Mouse (Mus musculus) right cerebral cortex, postnatal 36 days (tissue): ENCODE measurements at regions not wholly inside any gene's neighbourhood (a gene's known extent, or its start where the extent isn't known, plus 50 kb on each side); places are given as distances from the start of the nearest gene placed in this dataset.

Source experiments
- DNase-seq, 2 experiments: peaks; one replicate each; pipeline ENCODE4 v3.0.0; 2022; ENCODE audit warnings: low spot score in 2 of 2, mixed read lengths in 1 of 2

- no peak for DNase-seq
Observed at GRCm38 (mm10) chr7:115290801-115291417, 547.4 kb downstream of the Insc start.

DNA sequence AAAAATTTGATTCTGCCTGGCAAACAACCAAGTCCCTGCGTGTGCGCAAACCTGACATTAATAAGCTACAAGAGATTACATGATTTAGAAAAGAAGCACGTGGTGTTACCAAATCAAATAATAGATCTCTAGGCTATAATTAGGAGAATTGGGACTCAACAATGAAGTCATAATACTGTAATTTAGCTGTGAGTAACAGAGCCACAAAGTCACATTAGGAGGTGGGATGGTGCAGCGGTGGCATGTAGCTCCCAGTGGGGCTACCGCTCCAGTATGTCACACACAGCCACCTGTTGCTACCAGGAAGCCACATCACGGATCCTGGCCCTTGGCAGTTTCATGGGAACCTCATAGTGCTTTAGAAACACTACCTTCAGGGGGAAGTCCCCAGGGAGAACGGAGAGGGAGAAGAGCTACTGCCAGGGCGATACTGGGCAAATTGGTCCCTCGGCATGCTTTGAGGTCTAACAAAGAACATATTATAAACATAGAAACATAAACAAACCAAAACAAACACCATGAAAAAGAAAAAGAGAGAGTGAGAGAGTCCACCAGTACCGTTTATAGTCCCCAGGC is 551.2 kb downstream of the Insc start:
- no peak for DNase-seq

DNA sequence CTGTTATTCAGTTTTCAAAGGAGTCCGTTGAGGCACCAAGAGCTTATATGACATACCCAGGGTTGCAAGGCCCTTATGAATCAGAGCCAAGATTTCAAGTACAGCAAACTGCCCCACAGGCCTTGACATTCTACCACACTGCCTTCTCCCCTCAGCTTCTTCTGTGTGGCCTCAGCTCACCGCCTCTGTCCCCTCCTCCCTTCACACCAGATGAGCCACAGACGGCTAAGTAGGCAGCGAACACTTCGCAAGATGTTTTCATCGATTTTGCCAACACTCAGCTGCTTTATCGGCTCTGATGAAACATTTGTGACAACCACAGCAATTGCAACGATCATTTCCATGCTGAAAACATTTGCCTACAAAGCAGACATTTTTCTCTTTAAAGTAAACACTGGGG is 556.7 kb downstream of the Insc start:
- no peak for DNase-seq

- DNase-seq, result no peak
Observed at GRCm38 (mm10) chr7:115308377-115308776, 564.9 kb downstream of the Insc start.

DNA sequence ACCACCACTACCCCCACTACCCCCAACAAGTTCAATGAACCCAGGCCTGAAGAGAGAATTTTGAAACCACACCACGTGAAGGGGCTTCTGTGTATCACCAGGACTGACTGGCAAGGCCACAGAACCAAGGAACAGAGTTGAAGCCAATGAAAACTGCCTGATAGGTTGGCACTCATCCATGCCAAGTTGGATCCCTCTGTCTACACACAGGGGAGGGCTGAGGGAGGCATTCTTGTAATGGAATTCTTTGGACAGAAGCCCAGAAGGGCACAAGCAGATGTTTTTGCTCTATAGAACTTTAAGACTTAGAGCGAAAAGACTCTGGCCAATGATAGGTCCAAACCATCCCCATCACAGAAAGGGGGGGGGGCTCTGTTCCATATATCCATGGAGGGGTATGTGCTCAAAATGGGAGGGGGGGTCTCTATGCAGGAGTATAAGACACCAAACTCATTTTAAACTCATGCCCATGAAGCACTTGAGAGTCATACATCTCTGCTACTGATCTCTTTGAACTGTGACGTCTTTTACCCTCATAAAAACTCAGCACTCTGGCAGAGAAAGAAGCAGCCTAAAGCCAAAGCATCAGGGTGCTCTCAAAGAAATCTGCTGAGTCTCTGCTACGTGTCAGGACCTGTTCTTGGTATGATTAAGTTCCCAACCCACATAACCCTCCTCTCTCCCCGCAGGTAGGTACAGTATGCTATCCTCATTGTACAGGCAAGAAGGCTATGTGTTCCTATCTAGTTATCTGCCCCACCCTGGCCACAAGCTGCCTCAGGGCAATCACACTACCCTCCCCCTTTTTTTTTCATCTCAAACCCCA is 567.1 kb downstream of the Insc start:
- no peak for DNase-seq

GRCm38 (mm10) chr7:115319504-115319903 is 576.0 kb downstream of the Insc start:
- no peak for DNase-seq

DNA sequence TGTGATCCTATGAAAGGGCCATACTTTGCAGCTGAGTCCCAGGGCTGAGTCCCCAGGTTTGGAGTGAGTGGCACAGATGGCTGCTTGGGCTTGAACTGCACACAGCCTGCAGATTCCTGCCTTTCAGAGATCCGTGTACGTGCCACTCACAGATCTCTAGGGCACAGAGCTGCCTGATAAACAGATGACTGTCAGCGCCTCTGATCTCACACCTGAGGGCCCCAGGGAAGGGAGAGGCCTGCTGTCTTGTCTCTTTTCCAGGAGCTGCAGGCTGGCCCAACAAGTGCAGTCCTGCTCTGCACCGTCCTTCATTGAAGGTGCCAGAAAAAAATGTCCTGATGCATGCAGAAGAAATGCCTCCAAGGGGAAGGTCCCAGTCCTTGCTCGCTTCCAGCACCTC is 579.5 kb downstream of the Insc start:
- no peak for DNase-seq

DNA sequence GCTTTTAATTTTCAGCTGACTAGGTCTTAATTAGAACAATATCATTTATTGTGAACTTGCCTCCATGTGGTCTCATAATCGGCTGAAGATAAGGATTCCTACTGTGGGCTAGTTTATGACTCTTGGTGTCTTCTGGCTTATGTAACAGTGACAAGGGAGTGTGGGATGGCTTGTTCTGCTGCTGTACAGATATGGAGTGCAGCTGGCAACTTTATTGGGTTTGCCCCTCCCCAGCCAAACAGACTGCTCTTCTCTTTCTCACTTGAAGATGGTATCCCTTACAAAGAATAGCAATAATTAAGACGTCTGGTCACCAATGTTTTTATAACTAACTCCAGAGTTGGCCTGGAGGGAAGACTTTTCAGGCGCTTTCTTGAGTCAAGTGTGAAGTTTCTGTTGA is 584.8 kb downstream of the Insc start:
- no peak for DNase-seq

DNA sequence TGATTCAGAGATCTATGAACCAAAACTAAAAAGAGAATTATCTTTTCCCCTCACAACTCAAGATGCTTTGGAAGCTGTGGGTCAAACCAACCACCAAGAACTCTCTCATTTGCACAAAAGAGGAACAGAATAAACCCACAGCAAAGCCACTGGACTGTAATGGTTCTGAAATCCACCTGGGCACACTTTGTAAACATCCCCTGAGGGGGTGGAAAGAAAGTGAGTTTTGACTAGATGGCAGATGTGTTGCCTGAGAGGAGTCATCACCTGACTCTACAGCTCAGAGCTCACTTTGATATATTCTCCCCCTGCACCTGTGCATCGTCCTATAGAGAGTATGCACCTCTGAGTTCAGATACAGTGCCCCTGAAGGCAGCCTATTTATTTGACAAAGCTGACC is 588.2 kb downstream of the Insc start:
- DNase-seq, result no peak

GRCm38 (mm10) chr7:115333046-115333577 is 589.6 kb downstream of the Insc start:
- DNase-seq, result no peak

GRCm38 (mm10) chr7:115335051-115335450 is 591.6 kb downstream of the Insc start:
- DNase-seq, result no peak

- no peak for DNase-seq
Observed at GRCm38 (mm10) chr7:115340155-115340554, 596.7 kb downstream of the Insc start.

DNA sequence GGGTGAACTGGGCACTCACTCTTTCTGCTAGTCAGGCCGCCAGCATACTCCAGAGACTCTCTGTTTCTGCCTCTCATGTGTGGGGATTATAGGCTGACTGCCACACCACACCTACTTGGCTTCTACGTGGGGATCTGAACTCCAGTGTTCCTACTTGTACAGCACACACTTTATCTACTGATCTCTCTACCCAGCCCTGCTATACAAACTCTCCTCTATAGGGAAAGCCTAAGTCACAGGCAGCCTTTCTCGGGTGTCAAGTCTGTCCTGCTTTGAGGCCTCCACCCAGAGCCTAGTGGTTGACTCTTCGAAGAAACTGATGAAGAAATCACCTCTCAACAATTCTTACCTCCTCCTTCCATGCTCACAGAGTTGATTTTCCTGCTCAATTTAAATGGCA is 597.5 kb downstream of the Insc start:
- DNase-seq, result no peak

- no peak for DNase-seq
Observed at GRCm38 (mm10) chr7:115345749-115346148, 602.3 kb downstream of the Insc start.

GRCm38 (mm10) chr7:115358711-115359110 is 615.2 kb downstream of the Insc start:
- DNase-seq, result no peak

DNA sequence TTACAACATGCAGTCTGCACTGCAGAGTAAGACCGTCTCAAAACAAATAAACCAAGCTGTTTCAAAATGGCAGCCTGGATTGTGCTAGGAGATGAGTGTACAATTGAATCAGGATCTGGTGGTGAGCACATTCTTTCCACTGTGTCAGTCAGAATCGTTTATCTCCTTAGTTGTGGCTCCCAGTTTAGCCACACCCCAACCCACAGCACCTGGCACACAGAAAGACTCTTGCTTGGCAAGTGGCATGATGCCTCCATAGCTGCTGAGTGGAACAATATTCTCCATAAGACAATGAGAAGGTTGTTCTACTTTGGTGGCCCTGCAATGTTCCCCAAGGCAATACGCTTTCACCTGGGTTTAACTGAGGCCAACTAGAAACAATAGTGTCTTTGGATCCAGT is 616.6 kb downstream of the Insc start:
- DNase-seq, result no peak

DNA sequence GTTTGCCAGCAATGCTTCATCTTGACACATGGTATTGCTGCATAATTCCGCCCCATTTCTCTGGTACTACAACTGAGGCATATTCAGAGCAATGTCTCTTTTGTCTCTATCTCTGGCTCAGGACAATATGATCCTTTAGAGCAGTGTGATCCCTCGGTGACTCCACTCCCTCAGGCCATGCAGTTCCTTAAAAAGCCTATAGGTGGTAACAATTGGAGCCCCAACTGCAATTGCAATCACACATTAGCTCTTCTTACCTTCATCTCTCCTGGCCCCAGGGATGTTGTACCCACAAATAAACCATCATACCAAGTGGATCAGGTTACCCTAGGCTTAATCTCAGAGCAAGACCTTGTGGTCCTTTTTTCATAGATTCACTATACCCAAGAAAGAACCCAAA is 618.6 kb downstream of the Insc start:
- no peak for DNase-seq

DNA sequence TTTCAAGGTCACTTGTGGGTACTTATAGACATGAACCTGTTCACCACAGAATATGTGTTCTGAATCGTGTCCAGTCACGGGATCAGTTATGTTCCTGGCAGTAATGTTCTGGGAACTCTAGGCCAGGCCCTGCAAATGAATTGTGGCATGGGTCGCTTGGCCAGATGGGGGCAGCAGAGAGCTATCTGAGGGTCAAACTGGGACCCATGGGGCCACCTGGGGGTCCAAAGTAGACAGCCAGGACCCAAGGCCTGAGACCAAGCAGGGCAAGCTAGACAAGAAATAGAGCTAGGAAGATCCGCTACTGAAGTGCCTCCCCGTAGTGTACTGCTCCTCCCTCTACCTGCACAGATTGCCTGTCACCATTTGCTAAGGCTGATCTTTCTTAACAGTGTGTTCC is 623.4 kb downstream of the Insc start:
- DNase-seq, result peak in 1 of 2 experiments; percentile 18

DNA sequence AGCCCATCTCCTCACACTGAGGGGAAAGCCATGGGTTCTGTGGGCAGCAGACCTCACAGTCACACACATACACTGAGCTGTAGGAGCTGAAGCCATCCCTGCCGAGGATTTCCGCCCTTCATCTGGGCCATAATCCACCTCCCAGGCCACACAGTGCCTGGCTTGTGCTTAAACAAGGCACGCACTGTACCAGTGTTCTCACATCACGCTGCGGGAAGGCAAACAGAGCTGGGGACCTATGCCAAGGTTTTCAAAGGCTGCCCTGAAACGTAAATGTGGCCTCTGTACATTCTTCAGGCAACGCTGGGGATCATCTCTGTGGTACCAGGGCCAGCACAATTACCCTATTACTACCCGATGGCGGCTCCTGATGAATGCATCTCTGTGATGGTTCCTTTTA is 627.6 kb downstream of the Insc start:
- no peak for DNase-seq

- no peak for DNase-seq
Observed at GRCm38 (mm10) chr7:115372921-115373320, 629.4 kb downstream of the Insc start.

DNA sequence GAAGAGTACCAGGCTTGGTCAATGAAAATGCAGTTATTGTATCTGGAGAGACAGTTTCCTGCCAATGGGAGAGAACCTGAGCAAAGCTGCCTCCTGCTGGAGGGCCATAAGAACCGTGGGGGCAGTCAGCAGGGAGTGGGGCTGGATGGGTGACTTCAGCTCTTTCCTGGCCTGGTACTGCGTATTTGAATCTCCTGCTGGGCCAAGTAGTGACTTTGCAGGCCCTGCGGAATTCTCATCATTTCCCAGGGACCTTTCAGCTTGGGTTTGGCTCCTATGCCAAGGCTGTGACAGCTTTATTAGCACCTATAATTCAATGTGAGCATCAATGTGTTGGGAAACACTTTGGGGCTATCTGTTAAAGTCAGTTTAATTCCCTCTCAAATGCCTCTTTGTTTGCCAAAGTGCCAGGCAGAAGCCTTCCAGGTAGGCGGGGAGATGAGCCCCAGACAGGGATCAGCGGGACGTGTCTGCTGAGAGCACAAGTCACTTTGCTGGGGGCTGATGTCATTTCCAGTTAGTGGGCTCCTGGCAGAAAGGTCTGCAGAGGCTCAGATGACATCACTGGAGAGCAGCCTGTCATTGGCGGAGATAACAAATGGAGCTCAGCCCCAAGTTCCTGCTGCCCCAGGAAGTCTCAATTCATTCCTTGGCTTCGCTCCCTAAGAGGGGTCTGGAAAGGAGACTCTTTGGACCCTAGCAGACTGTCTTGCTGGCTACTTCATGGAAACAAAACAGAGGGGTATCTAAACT is 630.5 kb downstream of the Insc start:
- DNase-seq, result no peak

DNA sequence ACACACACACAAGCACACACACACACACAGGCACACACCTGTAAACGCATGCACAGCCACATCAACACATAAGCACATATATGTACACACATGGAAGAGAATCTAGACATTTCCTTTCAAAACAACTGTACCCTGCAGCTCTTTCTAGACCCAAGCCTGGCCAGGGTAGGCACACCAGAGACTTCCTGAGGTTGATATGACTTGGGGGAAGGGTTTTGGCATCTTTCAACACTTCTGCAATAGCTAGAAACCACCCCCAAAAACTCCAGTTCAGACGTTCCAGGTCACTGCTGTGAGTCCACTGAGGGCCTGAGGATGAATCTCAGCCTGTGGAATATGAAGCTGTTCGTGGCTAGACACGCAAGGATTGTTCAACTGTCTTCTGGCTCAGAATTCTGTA is 632.6 kb downstream of the Insc start:
- DNase-seq, result no peak
